Mouse (Mus musculus) intestine, embryonic 16.5 days (tissue): ENCODE data around the gene 1110051M20Rik. TPM values are rescaled to one million over a fixed set of nuclear protein-coding genes. Genes with fewer than 3 reads are reported as not detected.

Experiments used
- microRNA-seq: library from miRNA; unstranded; fragments of <30 nt; microRNA quantifications from one replicate; pipeline ENCODE4, GENCODE M21; 2016
- polyA plus RNA-seq: library from polyadenylated mRNA; unstranded; fragments of >200 nt; fragmentation: Nextera tagmentation; extraction: Ambion mirVana; gene quantifications from 2 replicates; pipeline ENCODE4 v1.2.1, GENCODE M21; 2015

Gene 1110051M20Rik
- polyA plus RNA-seq, 1 experiment from 2014 or later: 36.0 TPM

Small RNA genes lying within 50 kb of the gene (microRNA-seq; reads per million reads assigned to microRNA genes)
- gene Gm22071: not detected

Other genes starting within 250 kb of the 1110051M20Rik start
- gene Nr1h3, start 241.9 kb downstream of the 1110051M20Rik start, polyA plus RNA-seq: 21.8 and 24.2 TPM in 2 replicates
- 20.4 and 22.9 TPM in 2 replicates for gene Acp2, start 241.8 kb downstream of the 1110051M20Rik start, polyA plus RNA-seq
- 14.4 and 15.2 TPM in 2 replicates for gene Ddb2, start 207.7 kb downstream of the 1110051M20Rik start, polyA plus RNA-seq
- gene Pacsin3, start 188.8 kb downstream of the 1110051M20Rik start, polyA plus RNA-seq: 17.0 and 21.0 TPM in 2 replicates
- gene Arfgap2, start 179.7 kb downstream of the 1110051M20Rik start, polyA plus RNA-seq: 68.4 and 73.1 TPM in 2 replicates
- gene Lrp4, start 12.8 kb upstream of the 1110051M20Rik start, polyA plus RNA-seq: 8.2 and 8.3 TPM in 2 replicates
- 40.0 and 48.2 TPM in 2 replicates for gene Ckap5, start 82.1 kb upstream of the 1110051M20Rik start, polyA plus RNA-seq
- 3.7 and 8.7 TPM in 2 replicates for gene F2, start 191.7 kb upstream of the 1110051M20Rik start, polyA plus RNA-seq
- gene Zfp408, start 205.1 kb upstream of the 1110051M20Rik start, polyA plus RNA-seq: 7.9 and 9.2 TPM in 2 replicates
- gene Arhgap1, start 205.2 kb upstream of the 1110051M20Rik start, polyA plus RNA-seq: 157 and 173 TPM in 2 replicates